In the genomic region with DNA sequence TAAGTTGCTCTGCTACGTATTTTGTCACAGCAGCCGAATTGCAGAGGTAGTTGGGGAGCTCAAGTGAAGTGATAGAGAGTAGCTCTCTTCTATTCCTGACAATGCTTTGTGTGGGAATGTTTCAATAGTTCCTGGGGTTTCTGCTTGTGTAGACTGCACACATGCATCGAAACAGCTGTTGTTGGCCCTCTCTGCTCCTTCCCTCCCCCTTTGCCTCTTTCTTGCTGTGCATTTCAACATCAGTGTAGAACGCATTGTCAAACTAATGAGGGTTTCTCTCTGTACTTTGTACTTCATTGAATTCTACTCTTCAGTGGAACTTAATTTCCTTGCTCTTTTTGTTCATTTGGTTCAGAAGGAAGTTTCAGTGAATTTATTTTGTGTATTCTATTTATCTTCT, we compare ENCODE assay signal across 29 mouse cellular contexts.
DNase-seq lines count a peak whose midpoint lies in the region; ATAC-seq and TF ChIP-seq lines count a peak whose summit lies in the region.
"Had no signal": no experiment of that assay in that cellular context is flagged by ENCODE, and none has a peak within 500 bp of the region (broad histone marks: within the 10 kb centered on the region; RNA-seq: fewer than 3 reads in every experiment).

No protein-coding gene starts in this region.

- H3K27me3 ChIP-seq in hindbrain, embryonic 10.5 days (ENCODE audit: insufficient read depth, poor library complexity, severe bottlenecking), result no peaks in the 10 kb centered on the region
- no peaks in the 10 kb centered on the region for H3K27me3 ChIP-seq in hindbrain, postnatal 0 days (ENCODE audit: insufficient read depth, low read length)
- H3K27me3 ChIP-seq in midbrain, embryonic 11.5 days (ENCODE audit: control insufficient read depth, insufficient read depth, low read length), result no peaks in the 10 kb centered on the region
- H3K27me3 ChIP-seq in midbrain, embryonic 13.5 days, result no peaks in the 10 kb centered on the region
- no peaks in the 10 kb centered on the region for H3K27me3 ChIP-seq in myocyte (ENCODE audit: control insufficient read depth, insufficient read depth, insufficient read length)
- H3K27me3 ChIP-seq: heart, embryonic 12.5 days; intestine, embryonic 15.5 days; megakaryocyte, embryonic 14.5 days; neural tube, embryonic 15.5 days had no signal

- peaks cover 23% of the 10 kb centered on the region for H3K79me2 ChIP-seq in myocyte (ENCODE audit: control insufficient read depth, insufficient read depth)

- DNase-seq in embryo, embryonic 10 days (ENCODE audit: low spot score), result peak; percentile 19
- DNase-seq in embryo, embryonic 11 days, result no peak
- no peak for DNase-seq in hindbrain, embryonic 10.5 days (ENCODE audit: low spot score)
- no peak for DNase-seq in hindbrain, postnatal 0 days (ENCODE audit: low spot score)
- peak; percentile 82 for DNase-seq in midbrain, embryonic 11.5 days (ENCODE audit: low spot score, missing footprints)
- no peak for DNase-seq in gastrocnemius, postnatal 25 days
- DNase-seq: adrenal gland, postnatal 10 days; cerebellum, adult 11-12 months; cerebellum, adult 9-11 months; gastrocnemius, postnatal 36 days; heart, adult 18-20 months; heart, postnatal 4 days; kidney, adult 2 months; kidney, postnatal 4 days; liver; lung, adult 2 months; lung, postnatal 4 days; midbrain, embryonic 14.5 days; right cerebral cortex, postnatal 25 days; thymus, postnatal 14 days had no signal

- peaks cover 20% of the 10 kb centered on the region for H3K4me1 ChIP-seq in hindbrain, embryonic 10.5 days (replicated peaks)
- H3K4me1 ChIP-seq in hindbrain, postnatal 0 days (ENCODE audit: insufficient read depth, low read length), result no peaks in the 10 kb centered on the region
- H3K4me1 ChIP-seq in midbrain, embryonic 11.5 days (ENCODE audit: control insufficient read depth, insufficient read depth, low read length), result peaks cover 3% of the 10 kb centered on the region; the same call in 1 of the 2 replicates
- H3K4me1 ChIP-seq in midbrain, embryonic 13.5 days (replicated peaks), result no peaks in the 10 kb centered on the region; the same call in 1 of the 2 replicates
- H3K4me1 ChIP-seq: heart, embryonic 12.5 days; intestine, embryonic 15.5 days; megakaryocyte, embryonic 14.5 days had no signal

- H3K4me2 ChIP-seq in hindbrain, postnatal 0 days (ENCODE audit: low read depth, low read length), result no peak overlapping the region
- H3K4me2 ChIP-seq in midbrain, embryonic 11.5 days, result no peak overlapping the region
- no peak overlapping the region for H3K4me2 ChIP-seq in midbrain, embryonic 13.5 days (replicated peaks)
- H3K4me2 ChIP-seq in myocyte (ENCODE audit: low read depth), result no peak overlapping the region
- H3K4me2 ChIP-seq: heart, embryonic 12.5 days; intestine, embryonic 15.5 days; neural tube, embryonic 15.5 days had no signal

- H3K9ac ChIP-seq in hindbrain, postnatal 0 days (replicated peaks; ENCODE audit: low read length), result no peak overlapping the region
- H3K9ac ChIP-seq in midbrain, embryonic 11.5 days (ENCODE audit: low read length), result no peak overlapping the region
- no peak overlapping the region for H3K9ac ChIP-seq in midbrain, embryonic 13.5 days (replicated peaks)
- H3K9ac ChIP-seq: heart, embryonic 12.5 days; intestine, embryonic 15.5 days; liver, embryonic 14.5 days; neural tube, embryonic 15.5 days had no signal

- H3K9me3 ChIP-seq in hindbrain, embryonic 10.5 days, result no peaks in the 10 kb centered on the region
- H3K9me3 ChIP-seq in hindbrain, postnatal 0 days (ENCODE audit: low read length), result no peaks in the 10 kb centered on the region
- no peaks in the 10 kb centered on the region for H3K9me3 ChIP-seq in midbrain, embryonic 11.5 days (ENCODE audit: control insufficient read depth, low read length)
- H3K9me3 ChIP-seq in midbrain, embryonic 13.5 days, result no peaks in the 10 kb centered on the region
- H3K9me3 ChIP-seq: heart, embryonic 12.5 days; intestine, embryonic 15.5 days; megakaryocyte, embryonic 14.5 days; neural tube, embryonic 15.5 days had no signal

- H3K27ac ChIP-seq in hindbrain, embryonic 10.5 days, result peak overlapping the region; percentile 51
- no peak overlapping the region for H3K27ac ChIP-seq in hindbrain, postnatal 0 days
- no peak overlapping the region for H3K27ac ChIP-seq in midbrain, embryonic 11.5 days (ENCODE audit: low read depth, low read length)
- no peak overlapping the region for H3K27ac ChIP-seq in midbrain, embryonic 13.5 days
- H3K27ac ChIP-seq: intestine, embryonic 15.5 days; kidney, postnatal 0 days; liver, embryonic 14.5 days; neural tube, embryonic 15.5 days had no signal

- TF ChIP-seq CTCF in hindbrain, postnatal 0 days (IDR thresholded peaks at IDR 0.05; ENCODE audit: low read depth), result no peak

- no peak for TF ChIP-seq POLR2A in myocyte (IDR thresholded peaks at IDR 0.05; ENCODE audit: insufficient read length, low read depth)

- no peaks in the 10 kb centered on the region for H3K36me3 ChIP-seq in hindbrain, embryonic 10.5 days
- no peaks in the 10 kb centered on the region for H3K36me3 ChIP-seq in hindbrain, postnatal 0 days (ENCODE audit: insufficient read depth, low read length)
- H3K36me3 ChIP-seq in midbrain, embryonic 11.5 days (ENCODE audit: control insufficient read depth, insufficient read depth, low read length), result no peaks in the 10 kb centered on the region
- H3K36me3 ChIP-seq in midbrain, embryonic 13.5 days, result no peaks in the 10 kb centered on the region
- H3K36me3 ChIP-seq in myocyte (ENCODE audit: control insufficient read depth, insufficient read depth), result no peaks in the 10 kb centered on the region
- H3K36me3 ChIP-seq: heart, embryonic 12.5 days; intestine, embryonic 15.5 days; neural tube, embryonic 15.5 days had no signal

- no peak overlapping the region for H3K4me3 ChIP-seq in hindbrain, embryonic 10.5 days
- H3K4me3 ChIP-seq in hindbrain, postnatal 0 days (ENCODE audit: low read length), result no peak overlapping the region
- no peak overlapping the region for H3K4me3 ChIP-seq in midbrain, embryonic 11.5 days (ENCODE audit: low read depth, low read length)
- H3K4me3 ChIP-seq in midbrain, embryonic 13.5 days (replicated peaks), result no peak overlapping the region
- H3K4me3 ChIP-seq in myocyte, result no peak overlapping the region
- H3K4me3 ChIP-seq: heart, embryonic 12.5 days; intestine, embryonic 15.5 days; megakaryocyte, embryonic 14.5 days; neural tube, embryonic 15.5 days had no signal

- 69% methylated on average over 4 of the region's 4 CpGs for WGBS in hindbrain, embryonic 10.5 days
- WGBS in hindbrain, postnatal 0 days, result 49% methylated on average over 4 of the region's 4 CpGs
- 72% methylated on average over 4 of the region's 4 CpGs for WGBS in midbrain, embryonic 11.5 days
- 62% methylated on average over 4 of the region's 4 CpGs for WGBS in midbrain, embryonic 13.5 days

- no peak overlapping the region for H3ac ChIP-seq in myocyte (ENCODE audit: control insufficient read depth, insufficient read length)

- ATAC-seq in hindbrain, postnatal 0 days, result no peak
- no peak for ATAC-seq in midbrain, embryonic 11.5 days (ENCODE audit: low FRiP score)
- no peak for ATAC-seq in midbrain, embryonic 13.5 days
- ATAC-seq: hindbrain, embryonic 16.5 days; intestine, embryonic 15.5 days had no signal

TF ChIP-seq in myocyte, 11 proteins besides CTCF, POLR2A, EP300 and RAD21:
- TF ChIP-seq REST (IDR thresholded peaks at IDR 0.05; ENCODE audit: insufficient read depth, insufficient read length) (no peak), E2F4 (IDR thresholded peaks at IDR 0.05; ENCODE audit: insufficient read depth) (no peak), MYOD1 (IDR thresholded peaks at IDR 0.05; ENCODE audit: control insufficient read depth in 1 of 3, insufficient read length in 2 of 3, low read depth in 2 of 3) (peak in 2 of 3 experiments; percentile 34 to 41), SRF (IDR thresholded peaks at IDR 0.05; ENCODE audit: control insufficient read depth, insufficient read length, low read depth) (no peak), MYOG (IDR thresholded peaks at IDR 0.05; ENCODE audit: control insufficient read depth in 1 of 3, insufficient read depth in 1 of 3, insufficient read length in 2 of 3, low read depth in 2 of 3) (peak in 1 of 3 experiments; percentile 62), USF1 (IDR thresholded peaks at IDR 0.05; ENCODE audit: low read depth) (no peak)

Comparison
In these comparisons a context has a peak if more than half of its experiments do, and no peak if none do; other contexts are left out.
1. DNase-seq: peak in embryo, embryonic 10 days (single experiment) and midbrain, embryonic 11.5 days (single experiment); none in embryo, embryonic 11 days (single experiment), hindbrain, embryonic 10.5 days (single experiment), hindbrain, postnatal 0 days (single experiment) and gastrocnemius, postnatal 25 days (single experiment).